Mouse (Mus musculus) layer of hippocampus, adult 8-10 months (tissue): ENCODE measurements around the gene Wdr49. TPM values are rescaled to one million over a fixed set of nuclear protein-coding genes. Genes with fewer than 3 reads are reported as not detected.

Experiments used
- DNase-seq, 2 experiments: peaks; one replicate each; pipeline ENCODE4 v3.0.0; 2022; ENCODE audit warnings: low spot score in 2 of 2
- total RNA-seq, 4 experiments: library from RNA; stranded (reverse); gene quantifications; 2 replicates each; pipeline ENCODE4 v1.2.4; 2022

Wdr49 gene
- 1 to 10 TPM; 1.0 to 1.8 (median 1.1) TPM for total RNA-seq

- DNase-seq: no peak
These were observed at the start of gene Wdr49 for GRCm38 (mm10) chr3:75482056-75482455. TSS of gene Wdr49 (minus strand) at chr3:75482156.

GRCm38 (mm10) chr3:75531074-75531473 lies 49.1 kb upstream of the Wdr49 start:
- no peak for DNase-seq

GRCm38 (mm10) chr3:75522527-75522926 lies 40.6 kb upstream of the Wdr49 start:
- DNase-seq: no peak

- DNase-seq: no peak
These were observed 39.4 kb upstream of the Wdr49 start for GRCm38 (mm10) chr3:75521314-75521713.

GRCm38 (mm10) chr3:75517631-75518250 lies 35.8 kb upstream of the Wdr49 start:
- peak; percentile 12 to 39 for DNase-seq

- no peak for DNase-seq
These were observed 17.3 kb upstream of the Wdr49 start for GRCm38 (mm10) chr3:75498961-75499960.

- DNase-seq: no peak
These were observed 11.0 kb upstream of the Wdr49 start for GRCm38 (mm10) chr3:75492913-75493312.

GRCm38 (mm10) chr3:75475106-75475505 lies 6.8 kb downstream of the Wdr49 start:
- DNase-seq: no peak

GRCm38 (mm10) chr3:75474657-75475056 lies 7.3 kb downstream of the Wdr49 start:
- no peak for DNase-seq

GRCm38 (mm10) chr3:75468154-75468553 lies 13.8 kb downstream of the Wdr49 start:
- DNase-seq: no peak

GRCm38 (mm10) chr3:75430564-75431181 lies 51.3 kb downstream of the Wdr49 start:
- DNase-seq: no peak

- DNase-seq: no peak
These were observed 86.0 kb downstream of the Wdr49 start for GRCm38 (mm10) chr3:75395918-75396317.

GRCm38 (mm10) chr3:75395121-75395895 lies 86.6 kb downstream of the Wdr49 start:
- DNase-seq: peak; percentile 30 to 39

GRCm38 (mm10) chr3:75394487-75394886 lies 87.5 kb downstream of the Wdr49 start:
- no peak for DNase-seq

GRCm38 (mm10) chr3:75381776-75382175 lies 100.2 kb downstream of the Wdr49 start:
- peak in 1 of 2 experiments; percentile 15 for DNase-seq

- DNase-seq: no peak
These were observed 128.0 kb downstream of the Wdr49 start for GRCm38 (mm10) chr3:75353972-75354371.

- DNase-seq: no peak
These were observed 144.8 kb downstream of the Wdr49 start for GRCm38 (mm10) chr3:75337196-75337595.

GRCm38 (mm10) chr3:75320999-75321398 lies 161.0 kb downstream of the Wdr49 start:
- peak; percentile 11 to 50 for DNase-seq

- DNase-seq: no peak
These were observed 173.1 kb downstream of the Wdr49 start for GRCm38 (mm10) chr3:75308861-75309260.

GRCm38 (mm10) chr3:75308228-75308627 lies 173.7 kb downstream of the Wdr49 start:
- DNase-seq: no peak

GRCm38 (mm10) chr3:75305584-75305983 lies 176.4 kb downstream of the Wdr49 start:
- DNase-seq: no peak
